Mouse (Mus musculus) ES-Bruce4 (cell line): ENCODE measurements around the gene Dlk2. TPM values are rescaled to one million over a fixed set of nuclear protein-coding genes. Genes with fewer than 3 reads are reported as not detected.
A peak's percentile ranks its signal among the peaks of the same experiment; 100 is the strongest.

Source experiments
- H3K27ac ChIP-seq: 2 replicates; pipeline ENCODE4 v1.5.1; 2012; ENCODE audit warnings: low read length, inconsistent platforms; ENCODE audit not compliant: insufficient read depth
- H3K27me3 ChIP-seq: 2 replicates; pipeline ENCODE4 v1.6.1; 2012; ENCODE audit warnings: mild to moderate bottlenecking, low read length, inconsistent platforms; ENCODE audit not compliant: control insufficient read depth, poor library complexity, insufficient read depth, severe bottlenecking
- H3K36me3 ChIP-seq: 2 replicates; pipeline ENCODE4 v1.6.1; 2012; ENCODE audit warnings: inconsistent platforms, mild to moderate bottlenecking, low read length, moderate library complexity; ENCODE audit not compliant: control insufficient read depth, poor library complexity, insufficient read depth, severe bottlenecking
- H3K4me1 ChIP-seq: one replicate; pipeline ENCODE4 v1.8.1; 2011; ENCODE audit warnings: low read length; ENCODE audit not compliant: control insufficient read depth, insufficient read depth
- H3K4me3 ChIP-seq: 2 replicates; pipeline ENCODE4 v1.5.1; 2011; ENCODE audit warnings: low read depth, mild to moderate bottlenecking, low read length
- H3K9ac ChIP-seq: 2 replicates; pipeline ENCODE4 v1.6.1; 2012; ENCODE audit warnings: low read depth, mild to moderate bottlenecking, inconsistent platforms; ENCODE audit not compliant: poor library complexity, severe bottlenecking
- H3K9me3 ChIP-seq: replicated peaks from 2 replicates; pipeline ENCODE4 v1.6.1; 2012; ENCODE audit warnings: mild to moderate bottlenecking, low read length, inconsistent platforms; ENCODE audit not compliant: control insufficient read depth, poor library complexity, insufficient read depth, severe bottlenecking
- CTCF ChIP-seq: IDR thresholded peaks from one replicate; pipeline ENCODE4 v1.8.1; 2011; ENCODE audit warnings: low read depth, low read length
- EP300 ChIP-seq: IDR thresholded peaks from 2 replicates; pipeline ENCODE4 v1.6.1; 2011; ENCODE audit warnings: low read depth, low read length; ENCODE audit not compliant: insufficient read depth
- POLR2A ChIP-seq: IDR thresholded peaks from one replicate; pipeline ENCODE4 v1.8.1; 2011; ENCODE audit warnings: low read length; ENCODE audit not compliant: insufficient read depth
- polyA plus RNA-seq: library from polyadenylated mRNA; stranded (reverse); fragments of >200 nt; gene quantifications from 2 replicates; pipeline ENCODE4 v1.2.4, GENCODE M21; 2011; ENCODE audit warnings: low read depth; ENCODE audit not compliant: missing spikeins, insufficient read depth, insufficient read length

Dlk2 gene
- polyA plus RNA-seq, 1 experiment = 0.91 TPM

DNA sequence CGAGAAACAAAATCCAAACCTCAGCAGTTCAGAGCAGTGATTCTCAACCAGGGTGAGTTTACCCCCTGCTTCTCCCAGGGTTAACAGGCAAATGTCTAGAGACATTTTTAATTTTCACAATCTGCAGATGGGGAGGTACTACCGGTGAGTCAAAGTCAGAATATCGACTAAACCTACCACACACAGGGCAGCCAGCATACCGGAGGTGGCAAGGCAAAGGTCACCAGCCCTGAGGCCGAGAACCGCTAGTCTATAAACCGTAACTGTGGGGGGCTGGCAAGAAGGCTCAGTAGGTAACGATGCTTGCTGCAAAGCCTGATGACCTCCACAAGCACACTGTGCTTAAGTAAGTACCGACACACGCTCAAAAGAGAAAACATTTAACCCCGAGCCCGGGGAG lies 31.7 kb upstream of the Dlk2 start:
- Histone ChIP-seq H3K9ac (no peak overlapping the region), H3K9me3 (no peaks in the 10 kb centered on the region), H3K27ac (peak overlapping the region; percentile 18; the same call in 1 of the 2 replicates), H3K4me3 (no peak overlapping the region), H3K4me1 (peaks cover 9% of the 10 kb centered on the region), H3K36me3 (peaks cover 36% of the 10 kb centered on the region), H3K27me3 (no peaks in the 10 kb centered on the region)
- no peak for TF ChIP-seq CTCF
- TF ChIP-seq EP300 = no peak
- TF ChIP-seq POLR2A = no peak

DNA sequence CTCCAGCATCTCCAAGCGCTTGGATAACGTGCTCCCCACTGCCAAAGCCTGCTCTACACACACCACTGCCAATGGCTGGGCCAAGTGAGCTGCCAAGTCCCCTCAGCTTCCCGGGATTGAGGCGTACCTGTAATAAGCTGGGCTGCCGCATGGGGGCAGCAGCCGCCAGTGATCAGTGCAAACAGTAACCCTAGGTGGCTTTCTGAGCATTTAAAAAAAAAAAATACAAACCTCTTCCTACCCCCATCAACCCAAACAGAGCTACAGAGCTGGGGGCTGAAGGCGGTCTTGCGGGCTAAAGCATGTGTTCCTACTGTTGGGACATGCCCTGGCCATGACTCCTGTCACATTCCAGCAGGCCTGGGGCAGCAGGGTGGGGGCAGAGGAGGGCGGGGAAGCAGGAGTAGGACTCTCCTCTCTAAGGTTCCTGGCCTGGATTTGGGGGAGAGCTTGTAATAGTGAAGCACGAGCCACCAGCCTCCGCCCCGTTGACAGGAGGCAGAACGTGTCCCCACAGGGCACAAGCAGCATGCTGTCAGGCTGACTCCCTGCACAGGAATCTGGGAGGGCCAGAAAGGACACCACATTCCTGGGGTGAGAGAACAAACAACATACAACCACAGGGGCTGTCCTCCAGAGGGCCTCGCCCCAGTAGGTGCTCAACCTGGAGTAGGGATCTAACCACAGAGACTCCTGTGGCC lies 31.2 kb upstream of the Dlk2 start:
- Histone ChIP-seq H3K4me3 (no peak overlapping the region), H3K9me3 (no peaks in the 10 kb centered on the region), H3K36me3 (peaks cover 37% of the 10 kb centered on the region), H3K27me3 (no peaks in the 10 kb centered on the region), H3K4me1 (peaks cover 9% of the 10 kb centered on the region), H3K9ac (no peak overlapping the region), H3K27ac (peak overlapping the region; percentile 76)
- no peak for TF ChIP-seq POLR2A
- peak; percentile 79 for TF ChIP-seq CTCF
- TF ChIP-seq EP300 = peak; percentile 88

DNA sequence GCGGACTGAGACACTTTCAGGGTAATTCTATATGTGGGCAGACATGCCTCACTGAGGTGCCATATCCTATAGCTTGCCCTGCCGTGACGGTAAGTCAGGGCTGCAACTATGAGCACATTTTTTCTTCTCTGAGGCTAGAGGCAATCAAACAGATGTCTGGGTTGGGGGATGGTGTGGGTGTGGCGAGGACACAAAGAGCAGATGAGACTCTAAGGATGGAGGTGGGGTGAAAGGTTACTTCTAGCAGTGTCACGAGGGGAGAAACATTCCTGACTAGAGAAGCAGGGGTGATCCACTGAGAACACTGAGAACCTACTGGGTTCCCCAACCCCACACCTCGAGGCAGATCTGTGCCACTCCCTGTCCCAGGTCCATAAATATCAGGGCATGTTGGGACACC lies 30.2 kb upstream of the Dlk2 start:
- Histone ChIP-seq H3K4me3 (no peak overlapping the region), H3K36me3 (peaks cover 41% of the 10 kb centered on the region), H3K27ac (peak overlapping the region; percentile 76), H3K9ac (no peak overlapping the region), H3K4me1 (peaks cover 9% of the 10 kb centered on the region), H3K27me3 (no peaks in the 10 kb centered on the region), H3K9me3 (no peaks in the 10 kb centered on the region)
- no peak for TF ChIP-seq CTCF
- 0 out of 2 replicates have a peak, but pooled peaks have one; percentile 42 for TF ChIP-seq EP300

DNA sequence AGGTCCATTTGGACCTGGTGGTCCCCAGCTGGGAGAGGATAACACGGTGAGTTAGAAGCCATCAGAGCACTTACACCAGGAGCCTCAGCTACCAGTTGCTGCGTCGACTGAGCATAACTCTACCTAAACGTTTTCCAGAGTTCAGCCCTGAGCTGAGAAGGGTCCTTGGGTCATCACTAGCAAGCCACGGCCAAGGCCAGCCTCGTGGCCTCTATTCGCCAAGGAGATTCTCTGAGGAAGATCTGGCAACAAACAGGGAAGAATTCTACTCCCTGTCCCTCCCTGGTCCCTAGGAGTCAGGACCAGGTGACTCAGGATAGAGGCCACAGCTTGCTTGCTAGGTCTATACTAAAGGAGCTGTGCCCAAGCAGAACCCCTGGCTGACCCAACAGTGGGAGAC lies 29.7 kb upstream of the Dlk2 start:
- H3K36me3 ChIP-seq = peaks cover 36% of the 10 kb centered on the region
- peaks cover 9% of the 10 kb centered on the region for H3K4me1 ChIP-seq
- TF ChIP-seq CTCF (no peak), EP300 (no peak)
- H3K27ac ChIP-seq = peak overlapping the region; percentile 76
- H3K4me3 ChIP-seq = no peak overlapping the region
- no peak overlapping the region for H3K9ac ChIP-seq
- H3K27me3 ChIP-seq = no peaks in the 10 kb centered on the region
- no peaks in the 10 kb centered on the region for H3K9me3 ChIP-seq

DNA sequence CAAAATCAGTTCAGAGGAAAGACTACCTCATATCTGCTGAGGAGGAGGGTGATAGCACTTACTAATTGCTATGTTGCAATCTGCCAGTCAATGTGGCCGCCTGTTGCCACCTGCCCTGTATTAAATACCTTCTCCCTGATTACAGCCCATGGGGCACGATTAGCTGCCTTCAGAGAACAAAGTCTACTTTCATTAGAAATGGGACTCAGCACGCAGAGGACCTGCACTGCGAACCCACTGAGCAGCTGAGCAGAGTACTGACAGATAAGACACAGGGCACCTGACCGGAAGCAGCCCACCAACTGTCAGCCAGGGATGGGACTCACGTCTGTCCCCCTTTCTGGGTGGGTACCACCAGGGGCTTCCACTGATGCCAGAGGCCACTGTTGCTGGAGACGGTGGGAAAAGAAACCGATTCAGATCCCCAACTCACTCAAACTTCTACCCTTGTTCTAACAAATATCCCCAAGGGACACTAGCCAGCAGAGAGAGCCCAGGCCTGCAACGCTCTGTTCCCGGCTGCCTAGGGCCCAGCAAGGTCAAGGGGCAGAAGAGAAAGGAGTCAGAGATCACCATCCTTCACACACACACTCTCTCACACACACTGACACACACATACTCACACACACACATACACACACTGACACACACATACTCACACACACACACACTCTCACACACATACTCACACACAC lies 29.0 kb upstream of the Dlk2 start:
- Histone ChIP-seq H3K9ac (no peak overlapping the region), H3K27ac (peak overlapping the region; percentile 76; the same call in 1 of the 2 replicates), H3K9me3 (no peaks in the 10 kb centered on the region), H3K36me3 (peaks cover 29% of the 10 kb centered on the region), H3K4me3 (no peak overlapping the region), H3K4me1 (peaks cover 9% of the 10 kb centered on the region), H3K27me3 (no peaks in the 10 kb centered on the region)
- no peak for TF ChIP-seq CTCF
- TF ChIP-seq POLR2A = no peak
- TF ChIP-seq EP300 = no peak
